Mouse (Mus musculus): ENCODE results near the gene Gramd4. TPM values are rescaled to one million over a fixed set of nuclear protein-coding genes. Genes with fewer than 3 reads are reported as not detected.
A peak's percentile ranks its signal among the peaks of the same experiment; 100 is the strongest.

Gramd4 gene
- total and polyA plus RNA-seq, 3 experiments, result 23.2 to 56.8 (median 33.4) TPM

- Histone ChIP-seq H3K36me3 (replicated peaks) (peaks cover 98% of the 10 kb centered on the region), H3K4me3 (ENCODE audit: low read depth, low read length) (no peak overlapping the region; the same call in 1 of the 2 replicates), H3K9me3 (replicated peaks) (peaks cover 6% of the 10 kb centered on the region), H3K27me3 (ENCODE audit: insufficient read depth, low read length) (no peaks in the 10 kb centered on the region; the same call in 1 of the 2 replicates), H3K4me1 (ENCODE audit: insufficient read depth, low read depth, low read length) (peaks cover 77% of the 10 kb centered on the region)
- TF ChIP-seq POLR2AphosphoS5 (IDR thresholded peaks at IDR 0.05; ENCODE audit: insufficient replicate concordance, low read depth, low read length) (no peak), CTCF (IDR thresholded peaks at IDR 0.05; ENCODE audit: low read depth, low read length) (no peak), GATA2 (IDR thresholded peaks at IDR 0.05; ENCODE audit: borderline replicate concordance, low read depth, low read length) (no peak), GATA1 (IDR thresholded peaks at IDR 0.05; ENCODE audit: borderline replicate concordance, low read length) (no peak), TAL1 (conservative IDR thresholded peaks at IDR 0.05; ENCODE audit: low read depth, low read length) (no peak)
- DNase-seq (ENCODE audit: low spot score), result no peak
- no peak for ATAC-seq (ENCODE audit: extremely low read depth, insufficient number of reproducible peaks, low FRiP score, poor library complexity, severe bottlenecking)
Observed at GRCm38 (mm10) chr15:86122261-86122949, 64.9 kb downstream of the Gramd4 start.

GRCm38 (mm10) chr15:86123409-86123808, 65.9 kb downstream of the Gramd4 start:
- TF ChIP-seq GATA2 (IDR thresholded peaks at IDR 0.05; ENCODE audit: borderline replicate concordance, low read depth, low read length) (no peak), TAL1 (conservative IDR thresholded peaks at IDR 0.05; ENCODE audit: low read depth, low read length) (peak; percentile 59), GATA1 (IDR thresholded peaks at IDR 0.05; ENCODE audit: borderline replicate concordance, low read length) (no peak)
- ATAC-seq (ENCODE audit: extremely low read depth, insufficient number of reproducible peaks, low FRiP score, poor library complexity, severe bottlenecking), result peak; percentile 68; the same call in 1 of the 2 replicates
- Histone ChIP-seq H3K36me3 (replicated peaks) (peaks cover 98% of the 10 kb centered on the region), H3K9me3 (replicated peaks) (peaks cover 6% of the 10 kb centered on the region), H3K4me1 (ENCODE audit: insufficient read depth, low read depth, low read length) (peaks cover 69% of the 10 kb centered on the region), H3K4me3 (ENCODE audit: low read depth, low read length) (no peak overlapping the region), H3K27me3 (ENCODE audit: insufficient read depth, low read length) (no peaks in the 10 kb centered on the region; the same call in 1 of the 2 replicates)
- DNase-seq (ENCODE audit: low spot score), result no peak

GRCm38 (mm10) chr15:86124359-86124758, 66.9 kb downstream of the Gramd4 start:
- H3K36me3 ChIP-seq (replicated peaks), result peaks cover 98% of the 10 kb centered on the region
- H3K9me3 ChIP-seq (replicated peaks), result peaks cover 6% of the 10 kb centered on the region
- no peaks in the 10 kb centered on the region; the same call in 1 of the 2 replicates for H3K27me3 ChIP-seq (ENCODE audit: insufficient read depth, low read length)
- TF ChIP-seq POLR2AphosphoS5 (IDR thresholded peaks at IDR 0.05; ENCODE audit: insufficient replicate concordance, low read depth, low read length), result no peak
- no peak for TF ChIP-seq TAL1 (conservative IDR thresholded peaks at IDR 0.05; ENCODE audit: low read depth, low read length)
- 0 out of 2 replicates have a peak, but pooled peaks have one; percentile 19 for TF ChIP-seq CTCF (IDR thresholded peaks at IDR 0.05; ENCODE audit: low read depth, low read length)
- TF ChIP-seq GATA1 (IDR thresholded peaks at IDR 0.05; ENCODE audit: borderline replicate concordance, low read length), result no peak
- ATAC-seq (ENCODE audit: extremely low read depth, insufficient number of reproducible peaks, low FRiP score, poor library complexity, severe bottlenecking) (no peak), DNase-seq (ENCODE audit: low spot score) (peak; percentile 66)
- no peak overlapping the region for H3K4me3 ChIP-seq (ENCODE audit: low read depth, low read length)
- H3K4me1 ChIP-seq (ENCODE audit: insufficient read depth, low read depth, low read length), result peaks cover 60% of the 10 kb centered on the region

GRCm38 (mm10) chr15:86129036-86129435, 71.5 kb downstream of the Gramd4 start:
- TF ChIP-seq GATA2 (IDR thresholded peaks at IDR 0.05; ENCODE audit: borderline replicate concordance, low read depth, low read length), result no peak
- TF ChIP-seq POLR2AphosphoS5 (IDR thresholded peaks at IDR 0.05; ENCODE audit: insufficient replicate concordance, low read depth, low read length), result no peak
- no peak for TF ChIP-seq CTCF (IDR thresholded peaks at IDR 0.05; ENCODE audit: low read depth, low read length)
- TF ChIP-seq GATA1 (IDR thresholded peaks at IDR 0.05; ENCODE audit: borderline replicate concordance, low read length), result no peak
- TF ChIP-seq TAL1 (conservative IDR thresholded peaks at IDR 0.05; ENCODE audit: low read depth, low read length), result no peak
- H3K36me3 ChIP-seq (replicated peaks), result peaks cover 99% of the 10 kb centered on the region
- no peaks in the 10 kb centered on the region; the same call in 1 of the 2 replicates for H3K27me3 ChIP-seq (ENCODE audit: insufficient read depth, low read length)
- H3K4me1 ChIP-seq (ENCODE audit: insufficient read depth, low read depth, low read length), result peaks cover 52% of the 10 kb centered on the region
- DNase-seq (ENCODE audit: low spot score) (no peak), ATAC-seq (ENCODE audit: extremely low read depth, insufficient number of reproducible peaks, low FRiP score, poor library complexity, severe bottlenecking) (no peak)
- H3K4me3 ChIP-seq (ENCODE audit: low read depth, low read length), result no peak overlapping the region
- no peaks in the 10 kb centered on the region for H3K9me3 ChIP-seq (replicated peaks)

GRCm38 (mm10) chr15:86130657-86131056, 73.2 kb downstream of the Gramd4 start:
- Histone ChIP-seq H3K36me3 (replicated peaks) (peaks cover 99% of the 10 kb centered on the region), H3K4me1 (ENCODE audit: insufficient read depth, low read depth, low read length) (peaks cover 54% of the 10 kb centered on the region), H3K9me3 (replicated peaks) (no peaks in the 10 kb centered on the region), H3K27me3 (ENCODE audit: insufficient read depth, low read length) (no peaks in the 10 kb centered on the region; the same call in 1 of the 2 replicates), H3K4me3 (ENCODE audit: low read depth, low read length) (no peak overlapping the region)
- DNase-seq (ENCODE audit: low spot score) (no peak), ATAC-seq (ENCODE audit: extremely low read depth, insufficient number of reproducible peaks, low FRiP score, poor library complexity, severe bottlenecking) (no peak)
- TF ChIP-seq GATA1 (IDR thresholded peaks at IDR 0.05; ENCODE audit: borderline replicate concordance, low read length) (no peak), GATA2 (IDR thresholded peaks at IDR 0.05; ENCODE audit: borderline replicate concordance, low read depth, low read length) (no peak), TAL1 (conservative IDR thresholded peaks at IDR 0.05; ENCODE audit: low read depth, low read length) (no peak), POLR2AphosphoS5 (IDR thresholded peaks at IDR 0.05; ENCODE audit: insufficient replicate concordance, low read depth, low read length) (no peak)

- no peak for TF ChIP-seq TAL1 (conservative IDR thresholded peaks at IDR 0.05; ENCODE audit: low read depth, low read length)
- TF ChIP-seq GATA2 (IDR thresholded peaks at IDR 0.05; ENCODE audit: borderline replicate concordance, low read depth, low read length), result no peak
- TF ChIP-seq CTCF (IDR thresholded peaks at IDR 0.05; ENCODE audit: low read depth, low read length), result peak; percentile 81
- TF ChIP-seq POLR2AphosphoS5 (IDR thresholded peaks at IDR 0.05; ENCODE audit: insufficient replicate concordance, low read depth, low read length), result no peak
- TF ChIP-seq GATA1 (IDR thresholded peaks at IDR 0.05; ENCODE audit: borderline replicate concordance, low read length), result no peak
- Histone ChIP-seq H3K4me1 (ENCODE audit: insufficient read depth, low read depth, low read length) (peaks cover 50% of the 10 kb centered on the region), H3K9me3 (replicated peaks) (no peaks in the 10 kb centered on the region), H3K4me3 (ENCODE audit: low read depth, low read length) (no peak overlapping the region), H3K36me3 (replicated peaks) (peaks cover 87% of the 10 kb centered on the region), H3K27me3 (ENCODE audit: insufficient read depth, low read length) (no peaks in the 10 kb centered on the region)
- DNase-seq (ENCODE audit: low spot score) (peak; percentile 81), ATAC-seq (ENCODE audit: extremely low read depth, insufficient number of reproducible peaks, low FRiP score, poor library complexity, severe bottlenecking) (peak; percentile 63)
Observed at GRCm38 (mm10) chr15:86134941-86135783, 77.7 kb downstream of the Gramd4 start.

All from G1E (cell line).